Mouse (Mus musculus): ENCODE data around the gene Cebpb.
"Not testable (repeated sequence)": the region's sequence is repeated elsewhere in the genome, so short reads cannot be mapped to it uniquely, and the experiment has no call there.

The Cebpb gene

DNA sequence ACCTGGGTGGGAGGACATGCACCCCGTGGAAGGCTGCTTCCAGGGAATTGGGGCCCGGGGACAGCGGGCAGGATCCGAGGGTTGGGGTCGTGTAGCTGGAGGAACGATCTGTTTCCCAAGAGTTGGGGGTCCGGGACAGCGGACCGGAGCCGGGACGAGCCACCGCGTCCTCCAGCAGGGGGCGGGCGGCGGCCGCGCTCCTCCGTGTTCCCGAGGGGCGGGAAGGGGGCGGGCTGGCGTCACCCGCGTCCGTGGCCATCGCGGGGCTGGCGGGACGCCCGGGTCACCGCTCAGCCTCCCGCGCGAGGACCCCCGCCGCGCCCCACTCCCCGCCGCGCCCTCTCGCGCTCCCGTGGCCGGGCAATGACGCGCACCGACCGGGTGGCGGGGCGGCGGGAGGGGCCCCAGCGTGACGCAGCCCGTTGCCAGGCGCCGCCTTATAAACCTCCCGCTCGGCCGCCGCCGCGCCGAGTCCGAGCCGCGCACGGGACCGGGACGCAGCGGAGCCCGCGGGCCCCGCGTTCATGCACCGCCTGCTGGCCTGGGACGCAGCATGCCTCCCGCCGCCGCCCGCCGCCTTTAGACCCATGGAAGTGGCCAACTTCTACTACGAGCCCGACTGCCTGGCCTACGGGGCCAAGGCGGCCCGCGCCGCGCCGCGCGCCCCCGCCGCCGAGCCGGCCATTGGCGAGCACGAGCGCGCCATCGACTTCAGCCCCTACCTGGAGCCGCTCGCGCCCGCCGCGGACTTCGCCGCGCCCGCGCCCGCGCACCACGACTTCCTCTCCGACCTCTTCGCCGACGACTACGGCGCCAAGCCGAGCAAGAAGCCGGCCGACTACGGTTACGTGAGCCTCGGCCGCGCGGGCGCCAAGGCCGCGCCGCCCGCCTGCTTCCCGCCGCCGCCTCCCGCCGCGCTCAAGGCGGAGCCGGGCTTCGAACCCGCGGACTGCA is at the start of gene Cebpb:
Cebpb (plus strand) TSS at position 418 of the 954 bp plus-strand sequence.
- peak; percentile 54 to 59 for DNase-seq

DNA sequence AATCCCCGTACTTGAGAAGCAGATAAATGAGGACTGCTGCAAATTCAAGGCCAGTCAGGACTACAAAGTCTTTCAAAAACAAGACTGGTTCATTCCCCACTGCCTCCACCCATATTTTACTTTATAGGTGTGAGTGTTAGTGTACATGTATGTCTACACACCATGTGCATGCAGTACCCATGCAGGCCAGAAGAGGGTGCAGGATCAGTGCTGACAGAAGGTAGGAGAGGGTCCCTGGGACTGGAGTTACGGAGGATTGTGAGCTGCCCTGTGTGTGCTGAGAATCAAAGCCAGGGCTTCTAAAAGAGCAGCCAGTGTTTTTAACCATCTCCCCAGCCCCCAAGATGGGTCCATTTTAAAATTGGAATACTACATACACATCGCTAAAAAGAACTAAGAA is 48.4 kb upstream of the Cebpb start:
- no peak for DNase-seq

DNA sequence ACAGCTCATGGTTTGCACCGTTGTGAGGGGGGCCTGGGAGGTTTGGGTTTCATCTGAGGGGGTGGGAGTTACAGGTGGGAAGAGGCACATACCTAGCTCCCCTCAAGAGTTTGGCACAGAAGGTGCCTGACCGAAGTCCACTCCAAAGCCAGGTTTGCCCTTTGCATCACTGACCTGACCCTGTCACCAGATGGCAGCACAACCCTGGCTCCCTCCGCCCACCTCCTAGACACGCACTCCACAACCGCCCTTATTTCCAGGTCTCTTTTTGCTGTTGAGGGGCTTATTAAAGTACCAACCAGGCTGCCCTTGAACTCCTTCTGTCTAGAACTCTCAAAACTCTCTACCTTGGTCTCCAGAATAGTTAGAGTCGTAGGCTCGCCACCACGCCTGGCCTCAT is 47.4 kb upstream of the Cebpb start:
- no peak for DNase-seq

DNA sequence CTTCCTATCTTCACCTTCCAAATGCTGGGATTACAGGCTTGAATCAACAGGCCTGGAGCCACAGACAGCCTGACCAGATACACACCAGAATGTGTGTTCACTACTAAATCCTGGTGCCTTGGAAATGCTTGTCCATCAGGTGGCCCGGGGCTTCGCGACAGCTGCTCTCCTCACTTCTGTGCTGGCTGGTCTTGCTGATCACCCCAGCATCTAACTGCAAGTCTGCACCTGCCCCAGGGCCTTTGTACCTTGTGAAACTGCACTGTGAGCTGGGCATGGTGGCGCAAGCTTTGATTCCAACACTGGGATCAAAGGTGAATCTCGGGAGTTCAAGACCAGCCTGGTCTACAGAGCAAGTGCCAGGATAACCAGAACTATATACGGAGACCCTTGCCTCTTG is 46.6 kb upstream of the Cebpb start:
- no peak for DNase-seq

DNA sequence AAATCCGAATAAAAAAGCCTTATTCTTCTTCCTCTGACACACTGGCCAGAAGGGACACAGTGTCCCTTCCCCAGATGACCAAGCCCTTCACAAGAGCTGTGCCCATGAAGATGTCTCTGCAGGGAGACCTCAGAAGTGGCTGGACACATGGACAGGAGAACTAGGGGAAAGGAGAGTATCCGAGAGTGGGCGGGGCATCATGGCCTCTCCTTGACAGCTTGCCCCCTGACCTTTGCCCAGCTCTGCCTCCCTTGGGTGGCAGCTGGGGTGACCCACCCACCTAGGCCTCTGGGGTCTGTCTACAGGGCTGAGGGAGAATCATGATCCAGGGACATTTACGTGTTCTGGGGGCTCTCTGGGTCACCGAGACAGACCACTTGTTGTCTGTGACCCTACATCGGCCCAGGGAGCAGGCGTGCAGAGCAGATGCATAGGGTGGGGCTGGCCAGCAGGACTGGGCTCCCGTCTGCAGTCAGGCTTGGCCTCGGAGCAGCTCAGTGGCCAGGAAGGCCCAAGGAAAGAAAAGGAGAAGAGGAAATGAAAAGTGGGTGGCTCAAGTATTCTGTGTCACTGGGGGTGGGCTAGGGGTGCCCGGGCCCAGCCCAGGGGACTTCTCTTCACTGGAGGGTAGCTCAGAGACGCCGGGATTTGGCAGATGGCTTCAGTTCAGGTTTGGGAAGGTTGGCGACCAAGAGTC is 45.2 kb upstream of the Cebpb start:
- not testable (repeated sequence) for DNase-seq

DNA sequence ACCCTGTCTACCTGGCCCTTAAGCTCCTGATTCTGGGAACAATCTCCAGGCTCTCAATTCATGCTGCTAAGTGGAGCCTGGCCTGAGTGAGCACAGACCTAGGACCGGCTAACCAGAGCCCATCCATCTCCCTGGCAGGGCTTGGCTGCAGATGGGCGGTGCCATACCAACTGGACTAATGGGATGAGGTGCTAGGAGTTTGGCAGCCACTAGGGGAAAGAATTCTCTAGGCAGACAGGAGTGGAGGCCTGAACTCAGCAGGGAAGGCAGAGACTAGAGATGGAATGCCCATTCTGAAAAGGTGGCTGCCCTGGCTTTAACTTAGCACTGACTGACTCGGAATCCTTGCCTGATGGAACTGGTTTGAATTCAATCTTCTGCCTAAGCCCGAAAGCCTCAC is 42.3 kb upstream of the Cebpb start:
- DNase-seq: no peak

DNA sequence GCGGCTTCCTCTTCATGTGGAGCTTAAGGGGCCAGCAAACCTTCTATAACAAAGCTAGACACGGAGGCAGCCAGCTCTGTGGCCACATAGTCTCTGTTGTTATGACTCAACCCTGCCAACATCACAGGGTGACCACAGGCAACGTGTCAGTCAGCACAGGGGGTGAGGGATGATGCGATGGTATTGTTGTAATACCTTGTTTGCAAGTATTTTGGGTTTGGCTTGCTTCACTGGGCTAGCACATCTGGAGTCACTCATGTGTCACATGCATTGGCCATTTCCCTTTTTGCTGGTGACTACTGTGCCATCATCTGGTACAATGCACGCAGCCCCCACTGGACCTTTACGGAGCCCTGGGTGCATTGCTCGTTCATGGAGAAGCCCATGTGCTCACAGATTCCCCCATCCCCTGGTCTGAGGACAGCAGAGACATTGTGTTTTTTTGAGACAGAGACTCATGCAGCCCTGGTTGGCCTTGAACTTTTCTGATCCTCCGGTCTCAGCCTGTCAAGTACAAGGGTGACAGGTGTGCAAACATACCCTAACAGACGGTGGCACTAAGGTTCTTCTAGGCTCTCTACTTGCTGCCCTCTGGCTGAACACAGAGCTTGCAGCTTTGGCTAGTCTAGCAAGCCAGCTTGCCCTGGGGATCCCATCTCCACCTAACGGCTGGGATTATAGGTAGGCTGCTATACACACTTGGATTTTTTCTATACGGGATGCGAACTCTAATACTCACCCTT is 39.3 kb upstream of the Cebpb start:
- DNase-seq: no peak

DNA sequence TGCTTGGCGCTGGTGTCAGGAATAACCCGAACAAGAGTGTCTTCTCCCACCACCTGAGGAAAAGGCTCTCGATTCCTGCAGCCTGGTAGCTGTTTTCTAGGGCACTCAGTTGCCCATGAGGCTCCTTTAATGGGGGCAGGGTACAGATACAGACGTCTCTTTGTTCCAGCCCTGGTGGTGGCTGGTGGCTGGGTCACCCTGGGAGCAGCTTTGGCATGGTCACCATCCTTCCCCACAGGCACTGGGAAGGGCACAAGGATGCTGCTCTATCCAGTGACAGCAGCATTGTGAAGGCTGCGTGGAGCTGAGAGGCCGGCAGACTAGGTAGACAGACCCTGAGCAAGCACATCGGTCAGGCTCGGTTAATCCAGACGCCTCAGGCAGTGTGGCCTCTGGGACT is 37.1 kb upstream of the Cebpb start:
- DNase-seq: no peak

DNA sequence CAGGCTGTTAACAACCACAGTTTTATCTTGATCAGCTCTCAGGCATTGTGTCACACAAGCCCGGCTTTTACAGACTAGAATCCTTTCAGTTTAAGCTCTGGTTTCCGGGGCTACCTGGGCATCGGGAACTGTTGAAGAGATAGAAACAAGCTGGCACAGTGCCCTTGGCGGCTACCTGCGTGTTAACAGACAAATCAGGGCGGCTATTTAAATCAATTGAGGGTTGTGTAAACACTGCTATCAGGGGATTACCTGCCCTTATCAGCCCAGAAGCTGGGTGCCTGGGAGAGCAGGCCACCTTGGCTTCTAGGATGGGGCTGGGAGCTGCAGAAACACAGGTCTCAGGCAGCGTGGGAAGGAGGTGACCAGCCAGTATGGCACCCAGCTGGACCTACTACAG is 36.0 kb upstream of the Cebpb start:
- no peak for DNase-seq

DNA sequence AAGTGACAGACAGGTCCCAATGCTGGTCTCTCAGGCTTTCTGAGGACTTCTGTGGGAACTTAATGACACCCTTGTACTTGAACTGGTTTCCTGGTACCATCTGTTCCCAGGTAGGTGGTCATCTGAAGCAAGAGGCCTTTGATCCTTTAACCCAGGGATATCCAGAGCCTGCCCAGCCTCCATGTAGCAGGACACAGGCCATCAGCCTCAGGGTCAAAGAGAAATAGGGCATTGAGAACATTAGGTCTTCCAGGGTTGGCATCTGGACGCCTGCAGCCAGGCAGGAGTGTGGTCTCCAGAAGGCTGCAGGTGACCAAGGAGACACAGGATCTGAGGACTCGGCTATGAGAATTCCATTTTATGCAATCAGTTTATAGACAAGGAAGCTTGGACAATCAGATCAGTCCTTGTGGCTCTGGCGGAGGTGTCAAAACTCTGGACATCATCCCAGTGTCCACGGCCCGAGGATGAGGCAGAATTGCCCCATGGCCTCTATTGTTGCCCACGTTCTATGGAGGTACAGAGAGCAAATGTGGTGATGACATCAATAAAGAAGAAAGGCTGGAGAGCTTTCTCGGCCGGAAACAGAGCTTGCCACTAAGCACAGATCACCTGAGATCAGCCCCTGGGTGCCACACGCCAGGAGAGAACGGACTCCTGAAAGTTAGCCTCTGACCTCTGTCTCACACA is 33.7 kb upstream of the Cebpb start:
- no peak for DNase-seq

DNA sequence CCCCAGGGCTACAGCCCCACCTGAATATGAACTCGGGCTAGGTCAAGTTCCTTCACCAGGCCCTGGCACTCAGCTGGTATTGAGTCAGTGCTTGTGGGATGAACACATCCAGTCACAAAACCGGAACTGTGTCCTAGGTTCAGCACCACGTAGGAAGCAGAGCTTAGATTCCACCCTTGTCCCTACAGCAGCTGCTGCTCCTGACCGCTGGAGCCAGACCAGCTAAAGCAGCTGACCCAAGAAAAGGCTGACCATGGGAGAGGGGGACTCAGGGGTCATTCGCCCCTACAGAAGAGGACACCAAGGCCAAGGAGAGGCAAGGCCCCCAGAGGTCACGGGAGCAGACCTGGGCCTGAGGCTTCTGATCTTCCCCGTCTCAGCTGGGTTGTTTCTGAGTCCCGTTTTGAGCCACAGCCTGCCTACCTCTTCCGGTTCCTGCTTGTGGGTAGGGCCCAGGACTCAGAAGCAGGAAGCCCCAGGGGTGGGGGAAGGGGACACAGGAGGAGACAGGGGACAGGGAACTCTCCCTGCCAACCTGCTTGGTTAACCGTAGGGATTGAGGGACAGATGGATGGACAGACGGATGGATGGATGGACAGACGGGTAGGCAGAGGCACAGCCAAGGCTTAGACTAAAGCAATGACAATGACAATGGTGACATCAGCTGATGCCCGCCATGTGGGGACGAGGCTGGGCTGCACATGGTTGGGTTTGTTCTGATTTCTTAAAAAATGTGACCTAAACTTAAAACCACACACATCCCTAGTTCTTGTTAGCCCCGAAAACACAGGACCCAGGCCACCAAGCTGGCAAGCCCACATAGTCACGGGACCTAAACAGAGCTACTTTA is 31.9 kb upstream of the Cebpb start:
- DNase-seq: peak; percentile 78 to 88

DNA sequence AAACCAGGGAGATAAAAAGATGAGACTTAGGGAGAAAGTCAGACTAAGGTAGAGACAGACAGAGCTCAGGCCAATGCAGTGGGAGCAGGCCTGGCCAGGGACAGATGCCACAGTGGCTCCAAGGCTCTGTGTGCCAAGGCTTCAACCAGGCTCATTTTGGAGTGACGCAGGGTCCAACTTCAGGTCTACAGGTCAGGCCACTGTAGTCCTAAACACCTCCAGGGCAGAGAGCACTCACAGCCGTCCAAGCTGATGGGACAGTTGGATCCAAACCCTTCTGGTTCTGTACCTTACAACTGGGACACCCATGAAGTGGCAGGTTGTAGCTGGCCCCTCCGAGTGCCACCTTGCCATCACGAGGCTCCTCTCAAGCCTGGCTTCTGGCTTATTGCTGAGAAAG is 30.7 kb upstream of the Cebpb start:
- DNase-seq: no peak

DNA sequence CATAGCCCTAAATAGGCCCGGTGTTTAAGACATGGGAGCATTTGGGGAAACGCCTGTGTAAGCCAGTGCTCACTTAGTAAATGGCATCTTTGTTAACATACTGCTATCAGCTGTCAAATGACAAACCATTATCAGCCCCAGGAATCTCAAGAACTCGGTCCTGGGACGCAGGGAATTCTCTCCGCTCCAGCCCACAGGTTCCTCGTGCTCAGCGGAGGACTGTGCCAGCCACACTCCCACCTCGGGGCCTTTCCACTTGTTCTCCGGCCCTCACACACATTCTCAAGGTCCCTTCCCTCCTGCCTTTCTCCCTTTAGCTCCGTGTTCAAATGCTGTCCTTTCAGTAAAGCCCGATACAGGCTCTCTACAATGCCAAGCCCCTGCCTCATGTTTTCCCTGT is 30.0 kb upstream of the Cebpb start:
- DNase-seq: no peak

DNA sequence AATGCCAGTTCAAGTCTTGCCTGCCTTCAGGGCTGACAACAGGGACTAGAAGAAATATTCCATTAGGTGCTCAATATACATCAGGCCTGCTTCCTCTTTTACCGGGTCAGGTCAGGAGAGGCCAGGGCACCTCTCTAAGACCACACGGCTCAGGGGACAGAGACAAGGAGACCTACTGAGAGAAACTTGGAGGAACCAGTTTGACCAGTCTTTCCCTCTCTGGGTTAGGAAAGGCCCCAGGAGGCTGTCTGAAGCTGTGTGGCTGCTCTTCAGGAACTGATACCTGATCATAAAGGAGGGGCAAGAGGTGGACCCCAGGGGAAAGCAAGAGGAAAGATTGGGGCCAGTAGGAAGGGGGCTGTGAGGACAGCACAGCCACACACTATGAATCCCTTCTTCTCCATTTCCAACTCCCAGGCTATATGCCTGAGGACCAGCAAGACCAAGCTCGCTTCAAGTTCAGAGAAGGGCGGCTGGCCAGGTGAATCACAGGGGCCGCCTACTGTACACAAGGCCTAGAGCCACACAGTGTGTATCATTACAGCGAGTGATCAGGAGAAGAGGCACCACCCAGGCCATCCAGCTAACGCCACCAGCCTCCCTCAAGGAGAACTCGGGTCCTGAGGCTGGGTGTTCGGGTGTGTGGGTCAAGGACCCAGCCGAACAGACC is 29.4 kb upstream of the Cebpb start:
- DNase-seq: no peak

DNA sequence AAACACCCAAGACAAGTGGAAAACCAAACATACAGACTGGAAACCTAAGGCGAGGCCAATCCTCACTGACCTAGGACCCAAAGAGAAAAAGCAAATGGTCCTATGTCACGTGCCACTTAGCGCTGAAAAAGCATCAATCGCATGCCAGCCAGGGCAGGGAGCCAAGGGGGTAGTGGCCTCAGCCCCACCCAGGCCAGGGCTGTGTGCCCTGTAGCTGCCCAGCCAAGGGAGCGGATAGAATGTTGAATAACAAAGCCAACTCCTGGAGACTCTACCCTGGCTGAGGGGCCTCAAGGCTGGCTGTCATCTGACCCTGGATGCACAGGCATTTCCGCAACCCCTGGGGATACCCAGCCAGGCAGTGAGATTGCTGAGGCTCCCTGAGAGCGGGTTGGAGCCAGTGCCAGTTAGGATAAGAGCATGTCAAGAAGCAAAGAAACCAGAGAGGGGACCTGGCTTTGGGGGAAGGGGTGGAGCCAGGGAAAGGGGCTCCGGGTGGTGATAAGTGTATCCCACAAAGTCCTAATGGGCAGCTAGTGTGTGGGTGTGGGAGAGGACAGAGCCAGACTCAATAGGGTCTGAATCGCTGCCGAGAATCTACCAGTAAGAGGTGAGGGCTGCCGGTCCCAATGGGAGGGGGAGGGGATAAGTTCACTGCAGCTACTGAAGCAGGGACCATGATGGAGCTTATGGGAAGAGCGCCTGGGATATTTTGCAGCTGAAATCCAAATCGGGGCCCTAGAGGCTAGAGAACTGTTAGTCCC is 28.7 kb upstream of the Cebpb start:
- no peak for DNase-seq

DNA sequence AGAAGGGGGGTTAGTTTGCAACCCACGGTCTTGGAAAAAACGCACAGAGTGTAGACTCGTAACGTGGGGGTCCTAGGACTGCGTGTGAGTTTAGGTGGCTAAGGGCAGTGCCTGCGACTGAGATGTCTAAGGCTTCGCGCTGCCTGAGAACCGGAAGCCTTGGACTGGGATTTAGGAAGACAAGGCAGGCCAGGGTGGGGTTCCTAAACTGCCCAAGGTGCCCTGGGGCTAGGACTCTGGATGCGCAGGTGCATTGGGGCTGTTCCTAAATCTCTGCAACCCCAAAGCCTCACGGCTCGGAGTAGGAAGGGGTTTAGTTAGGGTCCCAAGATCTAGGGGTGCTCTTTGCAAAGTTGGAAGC is 28.1 kb upstream of the Cebpb start:
- DNase-seq: no peak

DNA sequence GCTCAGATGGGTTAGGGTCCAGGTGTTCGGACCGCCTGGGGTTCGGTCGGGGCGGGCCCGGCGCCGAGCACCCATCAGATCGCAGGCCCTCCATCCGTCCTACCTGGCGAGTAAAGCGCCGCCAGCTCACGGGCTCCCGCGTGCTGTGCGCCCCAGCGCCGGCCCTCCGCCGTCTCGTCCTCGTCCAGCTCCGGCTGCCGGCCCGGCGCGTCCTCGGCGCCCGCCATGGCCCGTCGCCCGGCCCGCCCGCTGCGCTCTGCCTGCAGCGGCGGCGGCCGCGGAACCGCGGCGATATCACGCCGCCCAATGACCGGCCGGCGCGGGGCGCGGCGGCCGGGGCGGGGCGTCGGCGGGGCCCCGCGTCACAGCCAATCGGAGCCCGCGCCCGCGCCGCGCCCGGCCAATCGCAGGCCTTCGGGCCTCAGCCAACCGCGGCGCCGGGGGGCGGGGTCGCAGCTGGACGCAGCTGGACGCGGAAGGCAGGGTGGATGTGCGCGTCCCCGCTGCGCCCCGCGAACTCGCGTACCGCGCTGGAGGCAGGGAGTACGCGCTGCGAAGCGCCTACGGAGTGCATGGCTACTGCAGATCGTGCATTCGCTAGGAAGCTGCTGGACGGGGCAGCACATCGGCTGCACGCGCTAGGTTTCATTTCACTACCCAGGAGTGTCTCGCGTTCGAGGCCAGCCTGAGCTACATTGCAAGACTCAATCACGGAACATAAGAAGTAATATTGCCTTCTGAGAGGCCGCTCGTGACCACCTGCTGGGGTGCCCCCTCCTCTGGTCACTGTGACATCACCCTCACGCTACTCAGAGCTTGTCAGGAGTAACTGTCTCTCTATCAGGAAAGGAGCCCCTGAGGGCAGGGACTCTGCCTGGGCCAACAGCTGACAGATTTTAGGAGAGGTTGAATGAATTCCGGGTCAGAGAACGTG is 27.2 kb upstream of the Cebpb start, which contains the start of gene Gm20431:
Gm20431 (minus strand) TSS at position 227 of the 934 bp plus-strand sequence.
- DNase-seq: peak; percentile 85 to 88

DNA sequence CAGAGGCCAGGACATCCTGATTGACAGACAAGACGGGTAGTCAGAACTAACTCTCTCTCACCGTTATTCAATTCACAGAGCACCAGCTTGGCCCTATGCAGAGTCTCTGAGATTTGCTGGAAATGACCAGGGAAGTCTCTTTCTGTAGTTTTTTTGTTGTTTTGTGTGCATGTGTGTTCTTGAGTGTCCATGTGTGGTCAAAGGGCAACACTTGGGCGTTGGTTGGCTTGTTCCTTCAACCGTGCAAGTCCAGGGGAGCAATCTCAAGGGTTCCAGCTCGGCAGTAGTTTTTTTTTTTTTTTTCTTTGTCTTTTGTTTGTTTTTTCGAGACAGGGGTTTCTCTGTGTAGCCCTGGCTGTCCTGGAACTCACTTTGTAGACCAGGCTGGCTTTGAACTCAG is 26.0 kb upstream of the Cebpb start:
- DNase-seq: no peak
